Mouse (Mus musculus) heart, adult 2 months (tissue): ENCODE measurements at regions not wholly inside any gene's neighbourhood (a gene's known extent, or its start where the extent isn't known, plus 50 kb on each side); places are given as distances from the start of the nearest gene placed in this dataset.

Experiments used
- CTCF ChIP-seq: fragments of 200-600 bp; IDR thresholded peaks from 2 replicates; pipeline ENCODE4 v1.8.1; 2022; ENCODE audit warnings: antibody characterized with exemption, mild to moderate bottlenecking, moderate library complexity
- POLR2A ChIP-seq: fragments of 200-500 bp; IDR thresholded peaks from 2 replicates; pipeline ENCODE4 v1.6.1; 2011; ENCODE audit warnings: mild to moderate bottlenecking, low read depth, low read length, control low read depth; ENCODE audit not compliant: insufficient read depth

DNA sequence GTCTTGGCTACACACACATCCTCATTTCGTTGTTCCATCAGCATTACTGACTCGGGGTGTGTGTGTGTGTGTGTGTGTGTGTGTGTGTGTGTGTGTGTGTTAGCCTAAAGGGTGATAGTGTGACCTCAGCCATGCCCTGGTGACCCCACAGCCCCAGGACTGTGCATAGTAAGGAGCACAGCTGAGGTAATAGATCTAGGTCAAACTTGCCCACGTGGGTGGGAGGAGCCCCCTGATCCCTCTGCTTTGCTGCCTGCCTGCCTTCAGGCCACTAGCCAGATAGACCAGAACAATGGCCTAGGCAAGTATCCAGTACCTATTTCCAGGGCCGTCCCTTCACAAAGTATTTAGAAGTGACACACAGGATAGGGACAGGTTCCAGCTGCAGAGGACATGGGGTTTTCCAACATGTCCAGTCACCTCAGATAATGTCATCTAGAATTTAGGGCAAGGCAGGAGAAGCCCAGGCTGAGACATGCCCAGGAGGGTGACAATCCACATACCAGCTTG lies 70.6 kb upstream of the Nectin1 start:
- TF ChIP-seq POLR2A (no peak), CTCF (no peak)
